In the genomic region with DNA sequence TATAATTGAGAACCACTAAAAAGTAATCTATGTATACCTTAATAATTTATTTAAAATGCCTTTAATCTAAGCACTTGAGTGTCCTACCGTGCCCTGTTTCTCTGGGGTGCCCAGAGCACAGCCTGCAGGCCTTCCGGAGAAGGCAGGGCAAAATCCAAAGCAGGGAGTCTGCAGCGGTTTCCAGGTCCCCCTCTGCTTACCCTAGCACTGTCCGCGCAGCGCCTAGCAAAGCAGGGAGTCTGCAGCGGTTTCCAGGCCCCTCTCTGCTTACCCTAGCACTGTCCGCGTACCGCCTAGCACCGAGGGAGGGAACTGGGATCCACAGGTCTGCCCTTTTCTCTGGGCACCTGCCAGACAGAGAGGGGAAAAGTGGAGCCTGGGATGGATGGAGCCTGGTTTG, we compare ENCODE assay signal across 8 mouse cellular contexts.
A peak's percentile ranks its signal among the peaks of the same experiment; 100 is the strongest.
DNase-seq lines count a peak whose midpoint lies in the region; TF ChIP-seq lines count a peak whose summit lies in the region.

No protein-coding gene starts in this region.

- TF ChIP-seq CTCF in kidney, adult 2 months (conservative IDR thresholded peaks at IDR 0.05; ENCODE audit: insufficient read depth, insufficient read length, low read depth, low read length), result peak; percentile 34; the same call in 1 of the 2 replicates

- peak; percentile 66 for DNase-seq in WW6 (ENCODE audit: low read depth, low spot score)
- DNase-seq in embryonic facial prominence, embryonic 10.5 days (ENCODE audit: low spot score), result peak; percentile 71
- DNase-seq in kidney, adult 2 months, result peak; percentile 48
- DNase-seq in midbrain, embryonic 10.5 days (ENCODE audit: low spot score), result peak; percentile 68
- DNase-seq in gastrocnemius, postnatal 25 days, result no peak
- no peak for DNase-seq in cerebellum, adult 18-20 months
- no peak for DNase-seq in cerebellum, adult 11-12 months
- no peak for DNase-seq in gastrocnemius, postnatal 10 days

- H3K4me3 ChIP-seq in embryonic facial prominence, embryonic 10.5 days, result no peak overlapping the region
- no peak overlapping the region for H3K4me3 ChIP-seq in kidney, adult 2 months (ENCODE audit: insufficient read depth, low read depth, low read length)
- no peak overlapping the region for H3K4me3 ChIP-seq in midbrain, embryonic 10.5 days

- no peaks in the 10 kb centered on the region for H3K27me3 ChIP-seq in embryonic facial prominence, embryonic 10.5 days (replicated peaks; ENCODE audit: low read depth, poor library complexity, severe bottlenecking)
- H3K27me3 ChIP-seq in kidney, adult 2 months (replicated peaks; ENCODE audit: control insufficient read depth, insufficient read depth, low read length), result no peaks in the 10 kb centered on the region
- no peaks in the 10 kb centered on the region for H3K27me3 ChIP-seq in midbrain, embryonic 10.5 days (ENCODE audit: low read depth, poor library complexity, severe bottlenecking)

- peaks cover 11% of the 10 kb centered on the region for H3K36me3 ChIP-seq in embryonic facial prominence, embryonic 10.5 days (replicated peaks)
- no peaks in the 10 kb centered on the region; the same call in 1 of the 2 replicates for H3K36me3 ChIP-seq in kidney, adult 2 months (ENCODE audit: control insufficient read depth, insufficient read depth, low read length)
- H3K36me3 ChIP-seq in midbrain, embryonic 10.5 days, result peaks cover 19% of the 10 kb centered on the region

- H3K4me1 ChIP-seq in embryonic facial prominence, embryonic 10.5 days, result peaks cover 27% of the 10 kb centered on the region
- no peaks in the 10 kb centered on the region; the same call in 1 of the 2 replicates for H3K4me1 ChIP-seq in kidney, adult 2 months (ENCODE audit: control insufficient read depth, insufficient read depth, low read length)
- H3K4me1 ChIP-seq in midbrain, embryonic 10.5 days, result peaks cover 34% of the 10 kb centered on the region

- H3K27ac ChIP-seq in embryonic facial prominence, embryonic 10.5 days (replicated peaks), result 0 out of 2 replicates have a peak overlapping the region, but pooled peaks have one; percentile 61
- H3K27ac ChIP-seq in kidney, adult 2 months (ENCODE audit: insufficient read depth, low read depth, low read length), result no peak overlapping the region
- H3K27ac ChIP-seq in midbrain, embryonic 10.5 days (replicated peaks), result peak overlapping the region; percentile 76

- TF ChIP-seq POLR2A in kidney, adult 2 months (IDR thresholded peaks at IDR 0.05; ENCODE audit: low read depth, low read length), result no peak

- H3K9me3 ChIP-seq in embryonic facial prominence, embryonic 10.5 days, result no peaks in the 10 kb centered on the region
- H3K9me3 ChIP-seq in midbrain, embryonic 10.5 days (replicated peaks), result no peaks in the 10 kb centered on the region

- 8% methylated on average over 11 of the region's 11 CpGs for WGBS in embryonic facial prominence, embryonic 10.5 days
- 45% methylated on average over 11 of the region's 11 CpGs for WGBS in kidney, adult 2 months
- WGBS in midbrain, embryonic 10.5 days, result 4% methylated on average over 11 of the region's 11 CpGs

Comparison
In these comparisons a context has a peak if more than half of its experiments do, and no peak if none do; other contexts are left out.
1. DNase-seq: peak in WW6 (single experiment), embryonic facial prominence, embryonic 10.5 days (single experiment), kidney, adult 2 months (single experiment) and midbrain, embryonic 10.5 days (single experiment); none in gastrocnemius, postnatal 25 days (single experiment), cerebellum, adult 18-20 months (0 of 2), cerebellum, adult 11-12 months (single experiment) and gastrocnemius, postnatal 10 days (single experiment).